Mouse (Mus musculus) liver, embryonic 14.5 days (tissue): ENCODE data around the gene Mrvi1.

Experiments
- CTCF ChIP-seq: IDR thresholded peaks from 2 replicates; pipeline ENCODE4 v1.5.1; 2016; ENCODE audit warnings: antibody characterized with exemption, low read depth, control low read depth
- EP300 ChIP-seq: IDR thresholded peaks from 2 replicates; pipeline ENCODE4 v1.6.1; 2016; ENCODE audit warnings: antibody characterized with exemption, low read depth

GRCm38 (mm10) chr7:110998887-110999827, 16.9 kb upstream of the Mrvi1 start:
- TF ChIP-seq CTCF: no peak
- TF ChIP-seq EP300: 0 out of 2 replicates have a peak, but pooled peaks have one; percentile 20
